Mouse (Mus musculus): Measurements from ENCODE around the gene Myh11.
A peak's percentile ranks its signal among the peaks of the same experiment; 100 is the strongest.

Gene Myh11

DNA sequence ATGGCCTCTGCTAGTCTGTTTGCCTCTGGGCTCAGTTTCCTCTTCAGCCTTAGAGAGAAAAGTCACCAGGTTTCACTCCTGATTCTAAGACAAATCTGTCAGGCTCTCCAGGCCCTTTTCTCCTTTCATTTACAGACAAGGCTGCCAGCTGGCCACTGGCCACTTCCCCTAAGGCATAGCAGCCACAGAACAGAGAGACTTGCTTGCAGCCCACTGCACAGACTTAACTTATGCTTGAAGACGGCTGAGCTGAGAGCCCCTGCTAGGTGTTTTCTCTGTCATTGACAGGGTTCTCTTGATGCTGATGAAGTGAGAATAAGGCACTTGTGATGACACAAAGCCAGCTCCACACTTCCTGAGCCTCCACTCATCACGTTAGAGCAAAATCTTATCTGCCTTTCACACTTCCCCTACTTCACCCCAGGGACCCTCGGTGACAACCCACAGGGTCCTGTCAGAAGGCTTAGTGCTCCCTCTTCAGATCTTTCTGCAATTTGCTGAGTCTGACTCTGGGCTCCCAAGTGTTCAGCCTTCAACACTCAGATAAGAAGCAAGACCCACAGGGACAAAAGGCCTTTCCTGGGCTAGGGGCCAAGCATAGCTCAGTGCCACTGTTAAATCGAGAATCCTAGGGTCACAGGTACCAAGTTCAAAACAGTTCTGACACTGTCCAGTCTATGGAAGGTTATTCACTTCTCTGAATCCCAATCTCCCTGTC, 25.8 kb downstream of the Myh11 start:
- DNase-seq (ENCODE audit: low spot score in 2 of 2): no peak

GRCm38 (mm10) chr16:14264504-14264903, 26.7 kb downstream of the Myh11 start:
- no peak for DNase-seq (ENCODE audit: low spot score in 2 of 2)

DNA sequence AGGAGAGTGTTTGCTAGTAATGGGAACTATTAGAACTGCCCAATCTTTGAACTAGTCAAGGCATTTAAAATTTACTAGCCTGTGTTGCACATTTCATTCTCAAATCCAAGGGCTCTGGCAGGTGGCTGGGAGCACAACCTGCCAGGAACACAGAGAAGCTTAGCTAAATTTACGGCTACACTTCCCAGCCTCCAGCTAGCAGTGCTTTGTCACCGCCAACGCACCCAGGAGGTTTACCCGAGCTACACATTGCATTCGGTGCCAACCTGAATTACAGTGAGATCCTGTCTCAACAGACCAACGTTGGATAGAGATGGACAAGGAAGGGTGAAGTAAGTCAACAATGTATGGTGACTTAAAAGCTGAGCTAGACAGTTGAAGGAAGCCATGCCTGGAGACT, 27.9 kb downstream of the Myh11 start:
- no peak for DNase-seq (ENCODE audit: low spot score in 2 of 2)

- DNase-seq (ENCODE audit: low spot score in 2 of 2): no peak
These were observed 28.8 kb downstream of the Myh11 start for GRCm38 (mm10) chr16:14262410-14262809.

DNA sequence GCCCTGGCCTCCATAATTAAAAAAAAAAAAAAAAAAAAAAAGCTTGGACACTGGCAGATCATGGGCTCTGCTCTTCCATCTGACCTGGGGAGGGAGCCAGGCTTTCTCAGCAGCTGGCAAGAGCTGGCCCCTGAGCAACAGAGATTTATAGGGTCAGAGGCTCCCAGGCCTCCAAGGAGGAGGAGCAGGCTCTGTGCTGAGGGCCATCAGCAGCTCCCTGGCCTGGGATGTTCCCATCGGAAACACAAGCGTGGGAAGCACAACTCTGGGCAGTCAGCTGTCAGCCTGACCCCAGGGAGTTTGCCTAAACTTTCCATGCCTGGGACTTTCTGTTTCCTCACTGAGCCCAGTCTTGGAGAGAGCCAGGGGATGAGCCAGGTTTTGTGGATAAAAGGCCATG, 32.3 kb downstream of the Myh11 start:
- DNase-seq (ENCODE audit: low spot score in 2 of 2): no peak

- DNase-seq (ENCODE audit: low spot score in 2 of 2): no peak
These were observed 37.6 kb downstream of the Myh11 start for GRCm38 (mm10) chr16:14253586-14253985.

GRCm38 (mm10) chr16:14252877-14253276, 38.3 kb downstream of the Myh11 start:
- no peak for DNase-seq (ENCODE audit: low spot score in 2 of 2)

- DNase-seq (ENCODE audit: low spot score in 2 of 2): no peak
These were observed 41.3 kb downstream of the Myh11 start for GRCm38 (mm10) chr16:14249913-14250312.

DNA sequence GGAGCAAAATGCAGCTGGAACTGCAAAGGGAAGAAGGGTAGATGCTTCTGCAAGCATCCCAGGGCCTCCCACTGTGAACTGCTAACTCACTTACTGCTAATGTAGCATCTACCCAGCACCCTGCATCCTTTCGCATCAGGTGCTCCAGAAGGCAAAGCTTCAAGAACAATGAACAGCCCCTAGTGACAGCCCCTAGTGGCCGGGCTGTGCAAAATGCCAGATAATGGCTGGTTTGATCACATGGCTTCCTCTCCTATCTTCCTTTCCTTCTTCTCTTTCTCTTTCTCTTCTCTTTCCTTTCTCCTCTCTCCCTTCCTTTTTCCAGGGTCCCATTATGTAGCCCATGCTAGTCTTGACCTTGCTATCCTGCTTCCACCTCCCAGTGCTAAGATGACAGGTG, 48.6 kb downstream of the Myh11 start:
- peak in 1 of 2 experiments; percentile 17 for DNase-seq (ENCODE audit: low spot score in 2 of 2)

DNA sequence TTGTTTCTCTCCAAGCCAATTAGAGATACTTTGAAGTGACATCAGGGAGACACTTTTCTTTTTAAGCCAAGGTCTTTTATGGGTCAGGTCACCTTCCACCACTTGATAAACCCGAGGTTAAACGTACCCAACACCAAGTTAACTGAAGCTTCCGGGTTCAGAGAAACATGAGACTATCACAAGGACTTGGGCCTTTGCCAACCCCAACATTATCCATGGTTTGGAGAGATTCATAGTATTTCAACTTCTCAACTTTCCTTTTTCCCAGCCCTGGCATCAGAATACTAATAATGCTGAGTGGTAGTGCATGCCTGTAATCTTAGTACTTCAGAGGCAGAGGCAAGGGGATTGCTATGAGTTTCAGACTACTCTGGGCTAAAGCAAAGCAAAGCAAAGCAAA, 49.1 kb downstream of the Myh11 start:
- DNase-seq (ENCODE audit: low spot score in 2 of 2): no peak

DNA sequence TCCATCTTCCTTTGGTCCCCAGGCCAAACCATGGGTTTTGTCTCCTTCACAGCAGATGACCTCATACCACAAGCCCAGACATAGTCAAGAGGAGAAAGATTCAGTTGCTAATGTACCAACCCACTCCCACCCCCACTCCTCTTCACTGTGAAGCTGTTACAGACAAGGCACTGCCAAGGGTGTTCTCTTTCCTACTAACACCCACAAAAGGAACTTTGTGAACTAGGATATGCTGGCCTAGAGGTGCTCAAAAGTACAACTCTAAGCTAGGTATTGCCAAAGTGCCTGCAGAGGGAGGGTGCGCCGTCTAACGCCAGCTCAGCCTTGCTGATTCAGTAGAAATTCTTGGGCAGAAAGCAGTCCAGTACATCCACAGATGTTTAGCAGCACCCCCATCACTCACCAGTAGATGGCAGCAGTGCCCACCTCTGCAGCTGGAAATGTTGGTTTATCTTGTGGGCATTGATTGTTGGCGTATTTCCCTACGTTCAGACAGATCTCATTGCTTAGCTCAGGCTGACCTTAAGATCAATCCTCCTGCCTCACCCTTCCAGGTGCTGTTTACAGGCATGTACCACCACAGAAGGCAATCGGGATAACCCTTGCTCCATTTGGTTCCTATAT, 54.0 kb downstream of the Myh11 start:
- peak; percentile 30 to 72 for DNase-seq (ENCODE audit: low spot score in 2 of 2)

DNA sequence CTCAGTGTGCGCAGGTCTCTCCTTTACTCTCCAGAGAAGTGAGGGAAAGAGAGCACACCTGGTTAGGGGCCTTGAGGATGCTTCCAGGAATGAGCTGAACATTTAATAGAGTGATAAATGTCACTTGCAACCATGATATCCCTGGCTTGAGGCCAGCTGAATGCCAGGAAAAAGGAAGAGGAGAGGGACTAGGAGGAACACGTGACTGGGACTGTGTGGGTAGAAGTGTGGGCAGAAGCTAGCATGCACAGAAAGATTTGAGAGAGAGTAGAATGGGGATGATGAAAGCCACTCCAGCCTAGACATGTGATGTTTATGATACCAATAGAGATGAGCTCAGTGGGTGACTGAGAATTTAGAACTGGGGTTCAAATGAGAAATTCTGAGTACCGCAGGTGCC, 76.0 kb downstream of the Myh11 start:
- DNase-seq (ENCODE audit: low spot score in 2 of 2): no peak

DNA sequence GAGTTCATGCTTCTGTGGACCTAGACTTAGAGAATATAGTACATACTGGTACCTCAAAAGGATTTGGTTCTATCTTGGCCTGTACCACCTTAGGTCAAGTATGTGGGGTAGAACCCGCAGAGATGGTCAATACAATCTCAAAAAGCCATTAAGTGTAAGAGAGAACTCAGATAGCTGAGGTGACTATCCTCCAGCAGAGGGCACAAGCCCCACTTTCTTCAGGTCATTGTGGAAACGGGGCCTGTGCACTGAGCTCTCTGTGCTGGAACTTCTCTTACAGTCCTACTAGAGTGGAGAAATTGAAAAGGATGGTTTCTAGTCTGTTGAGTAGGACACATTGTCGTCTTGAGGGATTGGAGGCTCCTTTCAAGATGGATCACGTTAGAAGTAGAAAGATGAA, 92.4 kb downstream of the Myh11 start:
- DNase-seq (ENCODE audit: low spot score in 2 of 2): no peak

DNA sequence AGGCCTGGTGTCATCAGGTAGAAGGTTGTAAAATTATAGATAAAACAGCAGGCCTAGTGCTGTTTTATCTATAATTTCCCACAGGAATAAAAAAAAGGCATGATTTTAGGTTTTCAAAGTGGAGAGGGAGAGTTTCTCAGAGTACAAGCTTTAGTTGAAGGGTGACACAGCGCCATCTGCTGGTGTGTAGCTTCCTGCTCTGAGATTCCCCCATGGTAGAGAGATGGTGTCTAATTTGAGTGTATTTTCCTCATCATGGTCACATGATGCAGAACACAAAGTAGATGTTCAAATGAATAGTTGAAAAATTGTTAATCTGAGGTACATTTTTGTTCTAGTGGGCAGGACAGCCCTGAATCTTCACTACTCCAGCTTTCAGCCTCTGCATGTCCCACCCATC, 95.7 kb downstream of the Myh11 start:
- DNase-seq (ENCODE audit: low spot score in 2 of 2): peak in 1 of 2 experiments; percentile 44

DNA sequence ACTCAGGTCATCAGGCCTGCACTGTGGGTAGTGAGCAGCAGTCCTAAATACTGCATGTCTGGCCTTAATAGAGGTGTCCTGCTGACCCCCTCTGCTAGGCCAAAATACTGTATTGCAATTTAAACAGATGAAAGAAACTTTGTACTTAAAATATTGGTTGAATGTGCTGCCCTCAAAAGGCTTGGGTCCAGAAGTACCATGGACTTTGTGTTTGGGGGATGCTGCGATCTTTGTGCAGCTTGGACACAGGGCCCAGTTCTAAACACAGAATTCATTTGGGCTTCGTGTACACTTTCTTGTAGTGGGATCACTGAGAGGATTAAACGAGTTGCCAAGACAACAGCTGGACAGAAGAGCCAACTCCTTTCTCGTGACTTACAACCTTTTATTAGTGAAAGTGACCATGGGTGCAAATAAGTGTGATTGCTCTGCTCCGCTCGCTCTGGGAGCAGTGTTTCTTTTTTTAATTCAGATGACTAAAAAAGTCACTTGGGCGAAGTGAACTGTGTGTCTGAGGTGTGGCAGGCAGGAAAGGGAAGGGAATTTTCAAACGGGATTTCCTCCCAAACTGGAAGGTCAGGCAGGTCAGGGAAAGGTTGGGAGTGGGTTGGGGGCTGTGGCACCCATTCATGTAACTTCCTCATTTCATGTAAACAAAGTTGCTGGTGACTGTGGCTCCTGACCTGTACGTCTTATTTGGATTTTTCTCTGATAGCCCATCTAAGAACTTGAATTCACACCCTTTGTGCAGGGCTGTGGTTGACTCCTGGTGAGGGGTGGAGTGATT, 96.8 kb downstream of the Myh11 start:
- no peak for DNase-seq (ENCODE audit: low spot score in 2 of 2)

- DNase-seq (ENCODE audit: low spot score in 2 of 2): no peak
These were observed 105.7 kb downstream of the Myh11 start for GRCm38 (mm10) chr16:14185516-14185915.

GRCm38 (mm10) chr16:14183856-14184255, 107.3 kb downstream of the Myh11 start:
- DNase-seq (ENCODE audit: low spot score in 2 of 2): no peak

GRCm38 (mm10) chr16:14182360-14182759, 108.8 kb downstream of the Myh11 start:
- DNase-seq (ENCODE audit: low spot score in 2 of 2): no peak

GRCm38 (mm10) chr16:14180163-14180733, 110.9 kb downstream of the Myh11 start:
- no peak for DNase-seq (ENCODE audit: low spot score in 2 of 2)

DNA sequence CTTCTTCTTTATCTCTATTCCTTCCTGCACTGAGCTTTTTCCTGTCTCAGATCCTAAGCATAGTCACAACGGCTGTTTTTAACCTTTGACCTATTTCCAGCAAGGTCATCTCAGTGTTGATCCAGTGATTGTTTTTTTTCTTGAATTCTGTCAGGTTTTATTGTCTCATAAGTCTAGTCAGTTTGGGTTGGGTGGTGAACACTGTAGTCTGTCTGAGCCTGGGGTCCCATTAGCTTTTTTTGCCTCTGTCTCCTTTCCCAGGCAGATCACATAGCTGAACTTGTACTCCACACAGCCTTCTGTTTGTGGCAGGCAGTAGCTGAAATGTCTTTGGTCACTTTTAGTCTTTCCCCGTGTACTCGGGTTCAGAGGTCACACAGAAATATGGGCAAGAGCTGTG, 113.1 kb downstream of the Myh11 start:
- no peak for DNase-seq (ENCODE audit: low spot score in 2 of 2)

DNA sequence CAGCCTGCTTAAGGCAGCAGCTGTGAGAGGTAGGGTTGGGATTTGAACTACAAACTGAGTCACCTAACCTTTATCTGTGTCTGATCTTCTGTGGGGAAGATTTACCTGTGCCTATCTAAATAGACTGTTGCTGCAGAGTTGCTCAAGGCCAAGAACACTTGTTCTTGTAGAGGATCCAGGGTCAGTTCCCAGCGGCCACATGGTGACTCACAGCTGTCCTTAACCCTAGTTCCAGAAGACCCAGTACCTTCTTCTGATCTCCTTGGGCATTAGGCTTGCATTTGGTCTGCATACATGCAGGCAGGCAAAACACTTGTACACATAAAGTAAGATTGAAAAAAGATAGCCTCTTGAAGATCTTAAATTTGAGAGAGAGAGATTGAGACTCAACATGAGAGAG, 121.5 kb downstream of the Myh11 start:
- no peak for DNase-seq (ENCODE audit: low spot score in 2 of 2)

DNA sequence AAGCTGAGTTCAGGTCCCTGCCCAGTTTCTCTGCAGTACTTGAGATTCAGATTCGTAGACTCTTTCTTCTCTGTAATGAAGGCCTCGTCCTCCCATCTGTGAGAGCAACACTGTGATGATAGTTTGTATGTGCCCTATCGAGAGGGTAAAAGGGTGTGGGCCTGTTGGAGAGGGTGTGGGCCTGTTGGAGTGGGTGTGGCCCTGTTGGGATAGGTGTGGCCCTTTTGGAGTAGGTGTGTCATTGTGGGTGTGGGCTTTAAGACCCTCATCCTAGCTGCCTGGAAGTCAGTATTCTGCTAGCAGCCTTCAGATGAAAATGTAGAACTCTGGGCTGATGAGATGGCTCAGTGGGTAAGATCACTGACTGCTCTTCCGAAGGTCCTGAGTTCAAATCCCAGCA, 124.7 kb downstream of the Myh11 start:
- DNase-seq (ENCODE audit: low spot score in 2 of 2): no peak

DNA sequence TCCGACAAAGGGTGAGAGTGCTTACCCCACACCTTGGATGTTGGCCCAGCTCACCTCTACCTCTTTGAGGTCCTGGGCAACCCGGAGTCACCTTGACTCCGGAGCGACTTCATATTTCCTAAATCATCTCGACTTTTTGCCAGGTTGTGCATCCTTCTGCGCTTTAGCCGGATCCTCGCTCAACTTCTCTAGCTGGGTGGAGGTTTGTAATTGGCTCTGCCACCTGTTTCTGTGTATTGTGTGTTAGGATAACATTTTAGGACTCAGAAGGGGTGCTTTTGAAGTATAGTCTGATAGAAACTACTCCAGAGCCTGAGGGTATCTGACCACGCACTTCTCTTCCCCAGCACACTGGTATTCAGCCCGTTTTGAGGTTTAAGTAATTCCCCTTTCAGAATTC, 127.4 kb downstream of the Myh11 start:
- DNase-seq (ENCODE audit: low spot score in 2 of 2): no peak

Data from thymus, postnatal 10 days (tissue).